Mouse (Mus musculus) ovary, adult 18-20 months (tissue): ENCODE data around the gene Olfr1124.
"Not testable (repeated sequence)": the region's sequence is repeated elsewhere in the genome, so short reads cannot be mapped to it uniquely, and the experiment has no call there.

Experiments
- DNase-seq: peaks from one replicate; pipeline ENCODE4 v3.0.0; 2022; ENCODE audit warnings: low spot score, mixed read lengths

Gene Olfr1124

GRCm38 (mm10) chr2:87429975-87430374, at the start of gene Olfr1124:
Gene Olfr1124 (plus strand): TSS chr2:87430275.
- no peak for DNase-seq

- DNase-seq = no peak
These were observed 46.1 kb upstream of the Olfr1124 start for GRCm38 (mm10) chr2:87383935-87384334.

GRCm38 (mm10) chr2:87385549-87385948, 44.5 kb upstream of the Olfr1124 start, which contains the start of gene Olfr1122:
Gene Olfr1122 (plus strand): TSS chr2:87385849.
- DNase-seq = no peak

GRCm38 (mm10) chr2:87393605-87394004, 36.5 kb upstream of the Olfr1124 start:
- not testable (repeated sequence) for DNase-seq

- not testable (repeated sequence) for DNase-seq
These were observed 35.4 kb upstream of the Olfr1124 start for GRCm38 (mm10) chr2:87394686-87395085.

- no peak for DNase-seq
These were observed 13.7 kb upstream of the Olfr1124 start, which contains the start of gene Olfr1123 for GRCm38 (mm10) chr2:87416335-87416734. Gene Olfr1123 (plus strand): TSS chr2:87416635.

GRCm38 (mm10) chr2:87437731-87438130, 7.7 kb downstream of the Olfr1124 start:
- no peak for DNase-seq

- no peak for DNase-seq
These were observed 23.6 kb downstream of the Olfr1124 start, which contains the start of gene Olfr1126 for GRCm38 (mm10) chr2:87453662-87454061. Gene Olfr1126 (plus strand): TSS chr2:87453962.

- DNase-seq = no peak
These were observed 31.7 kb downstream of the Olfr1124 start for GRCm38 (mm10) chr2:87461769-87462168.

GRCm38 (mm10) chr2:87480207-87480606, 50.1 kb downstream of the Olfr1124 start:
- DNase-seq = no peak

- DNase-seq = no peak
These were observed 51.1 kb downstream of the Olfr1124 start for GRCm38 (mm10) chr2:87481158-87481557.

GRCm38 (mm10) chr2:87482276-87482675, 52.2 kb downstream of the Olfr1124 start:
- no peak for DNase-seq
